Mouse (Mus musculus) thymus, postnatal 0 days (tissue): Measurements from ENCODE around the gene Bbof1. TPM values are rescaled to one million over a fixed set of nuclear protein-coding genes. Genes with fewer than 3 reads are reported as not detected.

Experiments
- DNase-seq: peaks from one replicate; pipeline ENCODE4 v3.0.0-alpha.2; 2015; ENCODE audit warnings: low spot score
- polyA plus RNA-seq: library from polyadenylated mRNA; unstranded; fragments of >200 nt; fragmentation: Nextera tagmentation; extraction: Ambion mirVana; gene quantifications from 2 replicates; pipeline ENCODE4 v1.2.1, GENCODE M21; 2015

Bbof1 gene
- polyA plus RNA-seq, 1 experiment from 2014 or later, result 2.8 TPM

DNA sequence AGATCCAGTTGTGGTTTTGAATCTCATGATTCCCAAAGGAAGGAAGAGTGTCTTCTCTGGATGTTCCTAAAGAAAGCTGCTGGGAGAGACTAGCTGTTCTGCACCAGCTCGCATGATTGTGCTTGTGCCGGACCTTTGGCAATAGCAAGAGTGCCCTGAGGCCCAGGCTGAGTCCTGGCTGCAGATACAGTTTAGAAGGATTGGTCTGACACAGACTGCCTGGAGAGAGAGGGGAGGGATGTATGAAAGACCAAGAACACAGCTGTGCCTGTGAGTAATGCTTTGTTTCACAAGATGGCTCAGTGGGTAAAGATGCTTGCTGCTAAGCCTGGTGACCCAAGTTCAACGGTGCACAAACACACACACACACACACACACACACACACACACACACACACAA is 54.0 kb downstream of the Bbof1 start:
- no peak for DNase-seq

GRCm38 (mm10) chr12:84468701-84469100 is 59.8 kb downstream of the Bbof1 start:
- DNase-seq, result peak; percentile 51

DNA sequence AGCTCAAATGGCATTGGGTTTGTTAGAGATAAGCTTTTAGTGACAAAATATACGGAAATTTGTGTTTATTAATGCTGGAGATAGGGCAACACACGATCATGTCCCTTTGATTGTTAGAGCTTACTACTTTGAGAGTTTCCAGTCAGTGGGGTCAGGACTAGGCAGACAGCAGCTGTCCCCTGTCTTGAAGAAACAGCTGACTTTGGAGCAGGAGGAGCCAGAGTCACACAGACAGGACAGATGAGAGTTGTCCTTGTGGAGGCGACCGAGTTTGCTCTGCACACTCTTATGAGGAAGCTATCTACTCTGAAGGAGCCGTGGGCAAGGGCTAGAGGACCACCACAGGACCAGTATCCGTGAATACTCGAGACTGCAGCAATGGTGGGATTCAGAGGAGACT is 70.1 kb downstream of the Bbof1 start:
- DNase-seq, result no peak

GRCm38 (mm10) chr12:84481251-84481650 is 72.4 kb downstream of the Bbof1 start:
- DNase-seq, result no peak

GRCm38 (mm10) chr12:84482778-84483585 is 74.1 kb downstream of the Bbof1 start:
- DNase-seq, result no peak

DNA sequence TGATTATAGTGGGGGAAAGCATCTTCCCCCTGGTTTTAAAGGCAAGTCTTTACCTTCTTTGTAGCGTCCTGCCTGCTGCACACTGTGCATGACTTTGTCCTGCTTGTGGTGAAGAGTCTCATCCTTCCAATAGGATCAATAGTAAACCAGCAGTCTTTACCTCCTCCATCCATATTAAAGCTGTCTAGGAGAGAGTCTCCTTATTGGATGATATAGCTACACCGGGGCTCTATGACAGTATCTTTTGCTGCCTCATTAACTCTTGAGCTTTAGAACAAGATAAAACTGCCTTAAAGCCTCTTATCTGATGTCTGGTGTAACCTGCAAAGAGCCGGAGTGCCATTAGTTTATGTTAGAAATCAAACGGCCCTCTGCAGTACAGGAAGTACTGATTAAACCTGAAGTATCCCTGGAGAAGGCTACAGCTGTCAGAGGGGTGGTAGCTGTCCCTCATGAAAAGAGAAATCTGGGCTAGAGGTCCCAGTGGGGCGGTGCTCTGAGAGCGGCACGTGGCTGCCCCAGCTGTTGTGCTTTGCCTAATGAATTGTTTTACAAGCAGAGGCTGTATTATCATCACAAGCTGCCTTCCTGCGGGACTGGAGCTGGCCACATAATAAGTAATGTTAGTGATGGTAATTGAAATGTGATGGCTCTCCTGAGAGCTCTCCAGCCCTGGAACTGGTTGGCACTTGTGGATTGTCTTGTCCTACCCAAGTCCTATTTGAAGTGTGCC is 78.6 kb downstream of the Bbof1 start:
- DNase-seq, result no peak

Other genes starting within 250 kb of the Bbof1 start
- gene Elmsan1, start 190.2 kb upstream of the Bbof1 start, polyA plus RNA-seq, result 5.1 and 6.3 TPM in 2 replicates
- 34.7 and 35.7 TPM in 2 replicates for gene Ptgr2, start 123.8 kb upstream of the Bbof1 start, polyA plus RNA-seq
- gene Zfp410, start 92.2 kb upstream of the Bbof1 start, polyA plus RNA-seq, result 87.5 and 93.0 TPM in 2 replicates
- gene Coq6, start 47.4 kb upstream of the Bbof1 start, polyA plus RNA-seq, result 30.3 and 36.6 TPM in 2 replicates
- gene Fam161b, start 47.2 kb upstream of the Bbof1 start, polyA plus RNA-seq, result 1.1 and 1.2 TPM in 2 replicates
- gene Entpd5, start within 50 bp of the Bbof1 start, polyA plus RNA-seq, result 50.0 and 52.7 TPM in 2 replicates
- gene Rnf113a2, start 8.1 kb downstream of the Bbof1 start, polyA plus RNA-seq, result 48.7 and 48.9 TPM in 2 replicates
- 16.0 and 17.3 TPM in 2 replicates for gene Aldh6a1, start 41.9 kb downstream of the Bbof1 start, polyA plus RNA-seq
- gene Lin52, start 42.4 kb downstream of the Bbof1 start, polyA plus RNA-seq, result 22.3 and 24.2 TPM in 2 replicates
- 0.27 and 0.35 TPM in 2 replicates for gene Vsx2, start 160.7 kb downstream of the Bbof1 start, polyA plus RNA-seq
- 7.4 and 10.0 TPM in 2 replicates for gene Abcd4, start 208.3 kb downstream of the Bbof1 start, polyA plus RNA-seq
- gene Vrtn, start 231.9 kb downstream of the Bbof1 start, polyA plus RNA-seq, result 0.15 and 0.17 TPM in 2 replicates